Mouse (Mus musculus) liver, embryonic 14.5 days (tissue): ENCODE results near the gene D6Ertd527e.

Experiments
- CTCF ChIP-seq: IDR thresholded peaks from 2 replicates; pipeline ENCODE4 v1.5.1; 2016; ENCODE audit warnings: antibody characterized with exemption, low read depth, control low read depth
- EP300 ChIP-seq: IDR thresholded peaks from 2 replicates; pipeline ENCODE4 v1.6.1; 2016; ENCODE audit warnings: antibody characterized with exemption, low read depth

DNA sequence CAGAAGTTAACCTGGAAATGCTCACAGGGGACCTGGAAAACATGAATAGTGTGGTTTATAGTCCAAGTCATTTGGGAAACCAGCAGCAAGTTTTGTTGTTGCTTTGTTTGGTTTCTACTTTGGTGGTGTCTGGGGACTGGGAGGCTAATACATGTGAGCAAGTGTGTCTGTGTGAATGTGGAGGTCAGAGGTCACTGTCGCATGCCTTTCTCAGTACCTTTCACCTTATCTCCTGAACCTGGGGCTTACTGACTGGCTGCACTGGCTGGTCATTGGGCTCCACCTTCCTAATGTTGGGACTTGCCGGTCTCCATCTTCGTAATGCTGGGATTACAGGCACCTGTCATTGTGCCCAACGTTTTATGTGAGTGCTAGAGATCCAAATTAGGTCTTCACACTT, 33.9 kb upstream of the D6Ertd527e start:
- TF ChIP-seq CTCF, result no peak
- no peak for TF ChIP-seq EP300
